Mouse (Mus musculus) small intestine, adult 2 months (tissue): Measurements from ENCODE around the gene Nhlh1. TPM values are rescaled to one million over a fixed set of nuclear protein-coding genes. Genes with fewer than 3 reads are reported as not detected.
A peak's percentile ranks its signal among the peaks of the same experiment; 100 is the strongest.

ENCODE experiments used
- H3K27ac ChIP-seq: fragments of 200-500 bp; 2 replicates; pipeline ENCODE4 v1.5.1; 2012; ENCODE audit warnings: low read depth, low read length, control low read depth, inconsistent platforms; ENCODE audit not compliant: insufficient read depth
- H3K27me3 ChIP-seq: fragments of 200-500 bp; 2 replicates; pipeline ENCODE4 v1.6.1; 2012; ENCODE audit warnings: mild to moderate bottlenecking, moderate library complexity, low read length, inconsistent platforms; ENCODE audit not compliant: control insufficient read depth, insufficient read depth
- H3K36me3 ChIP-seq: fragments of 200-500 bp; 2 replicates; pipeline ENCODE4 v1.6.1; 2012; ENCODE audit warnings: mild to moderate bottlenecking, low read length, control low read depth, inconsistent platforms; ENCODE audit not compliant: control insufficient read depth, insufficient read depth
- H3K4me1 ChIP-seq: fragments of 200-500 bp; 2 replicates; pipeline ENCODE4 v1.6.1; 2012; ENCODE audit warnings: low read length, inconsistent platforms, mixed read lengths; ENCODE audit not compliant: control insufficient read depth, insufficient read depth, insufficient read length
- H3K4me3 ChIP-seq: fragments of 200-500 bp; 2 replicates; pipeline ENCODE4 v1.5.1; 2012; ENCODE audit warnings: low read depth, mild to moderate bottlenecking, control low read depth, inconsistent platforms, low read length, moderate library complexity
- CTCF ChIP-seq: fragments of 200-500 bp; IDR thresholded peaks from 2 replicates; pipeline ENCODE4 v1.5.1; 2012; ENCODE audit warnings: low read depth, mild to moderate bottlenecking, control low read depth, inconsistent platforms, low read length, moderate library complexity, mixed read lengths; ENCODE audit not compliant: insufficient replicate concordance, insufficient read length; ENCODE audit errors: extremely low read depth
- POLR2A ChIP-seq: fragments of 200-500 bp; IDR thresholded peaks from 2 replicates; pipeline ENCODE4 v1.6.1; 2012; ENCODE audit warnings: low read depth, mild to moderate bottlenecking, control low read depth, inconsistent platforms, low read length, moderate library complexity
- WGBS: fragments of 180-500 bp; shearing (Covaris S2); methylation state at CpG from one replicate; pipeline ENCODE4 v1.1.7; 2018; 5-methylcytosine and 5-hydroxymethylcytosine counted together
- polyA plus RNA-seq: library from polyadenylated mRNA; depleted of rRNA; stranded (reverse); fragments of >200 nt; gene quantifications from 2 replicates; pipeline ENCODE4 v1.2.3, GENCODE M21; 2012; rRNA removed

The Nhlh1 gene
- polyA plus RNA-seq, 1 experiment, result 0.13 TPM

DNA sequence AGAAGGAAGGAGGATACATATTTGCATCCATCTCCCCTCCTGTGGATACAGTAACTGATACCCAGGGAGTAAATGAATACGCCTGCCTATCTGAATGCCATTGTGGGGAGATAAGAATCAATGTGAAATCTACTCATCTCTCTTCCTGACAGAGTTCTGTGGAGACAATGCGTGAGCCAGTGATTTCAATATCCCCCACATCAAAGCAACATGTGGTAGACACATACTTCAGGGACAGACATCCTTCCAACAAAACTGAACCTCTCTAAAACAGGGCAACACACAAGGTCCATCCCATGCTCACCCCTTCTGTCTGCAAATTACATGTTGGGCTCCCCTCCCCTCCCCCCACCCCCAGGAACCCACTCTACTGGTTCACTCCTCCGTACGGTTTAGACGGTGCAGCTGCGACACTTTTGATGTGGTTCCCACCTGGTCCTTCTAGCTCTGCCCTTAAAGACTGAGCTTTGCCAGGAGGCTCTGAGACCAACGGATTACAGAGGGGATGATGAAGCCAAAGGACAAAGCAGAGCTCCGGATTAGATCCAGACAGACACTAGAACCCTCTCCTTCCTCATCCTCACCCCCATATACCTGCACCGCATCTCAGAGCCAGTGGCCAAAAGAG is 41.9 kb downstream of the Nhlh1 start:
- 79% methylated on average over 9 of the region's 9 CpGs for WGBS
- TF ChIP-seq POLR2A, result no peak
- no peak for TF ChIP-seq CTCF
- H3K27me3 ChIP-seq, result no peaks in the 10 kb centered on the region
- no peak overlapping the region for H3K27ac ChIP-seq
- H3K36me3 ChIP-seq, result no peaks in the 10 kb centered on the region
- H3K4me3 ChIP-seq, result no peak overlapping the region
- H3K4me1 ChIP-seq, result no peaks in the 10 kb centered on the region; the same call in 1 of the 2 replicates

DNA sequence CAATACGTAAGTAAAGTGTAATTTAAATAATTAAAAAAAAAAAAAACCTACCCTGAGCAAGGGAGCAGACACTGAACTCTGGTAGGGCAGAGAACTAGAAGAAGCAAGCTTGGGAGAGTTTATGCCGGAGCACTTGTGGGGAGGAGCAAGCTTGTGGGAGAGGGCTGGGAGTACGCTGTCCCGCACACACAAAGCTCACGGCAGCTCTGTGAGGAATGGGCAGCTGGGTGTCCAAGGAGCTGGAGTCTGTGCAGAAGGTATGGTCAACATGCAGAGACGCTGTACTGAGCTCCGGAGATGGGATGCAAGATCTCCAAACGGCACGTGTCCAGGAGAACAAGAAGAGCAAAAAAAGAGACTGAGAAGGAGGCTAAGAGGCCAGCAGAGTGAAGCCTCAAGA is 42.6 kb downstream of the Nhlh1 start:
- 88% methylated on average over 9 of the region's 9 CpGs for WGBS
- no peak overlapping the region for H3K27ac ChIP-seq
- no peak for TF ChIP-seq POLR2A
- TF ChIP-seq CTCF, result no peak
- H3K4me1 ChIP-seq, result no peaks in the 10 kb centered on the region; the same call in 1 of the 2 replicates
- H3K27me3 ChIP-seq, result no peaks in the 10 kb centered on the region
- H3K4me3 ChIP-seq, result no peak overlapping the region
- no peaks in the 10 kb centered on the region for H3K36me3 ChIP-seq

DNA sequence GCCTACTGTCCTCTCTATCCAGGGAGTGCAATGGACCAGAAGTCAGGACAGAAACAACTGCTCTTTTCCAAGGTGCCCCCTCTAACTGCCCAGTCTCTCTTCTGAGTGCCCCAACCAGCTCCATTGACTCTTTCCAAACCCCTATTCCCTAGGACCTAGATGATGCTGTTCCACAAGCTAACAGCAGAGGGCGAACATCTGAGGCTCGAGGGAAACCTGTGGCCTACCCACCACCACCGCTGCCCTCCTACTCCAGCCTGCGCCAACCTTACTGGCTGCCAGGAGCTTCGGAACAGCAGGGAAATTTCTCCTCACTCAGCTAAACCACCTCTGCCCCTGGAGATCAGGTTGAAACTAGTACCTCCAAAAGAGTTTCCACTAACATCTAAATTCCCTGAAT is 45.3 kb downstream of the Nhlh1 start:
- Histone ChIP-seq H3K4me3 (no peak overlapping the region), H3K27ac (no peak overlapping the region), H3K4me1 (no peaks in the 10 kb centered on the region; the same call in 1 of the 2 replicates), H3K36me3 (no peaks in the 10 kb centered on the region), H3K27me3 (no peaks in the 10 kb centered on the region)
- no peak for TF ChIP-seq POLR2A
- TF ChIP-seq CTCF, result peak; percentile 73; the same call in 1 of the 2 replicates
- WGBS, result 24% methylated on average over 5 of the region's 5 CpGs

DNA sequence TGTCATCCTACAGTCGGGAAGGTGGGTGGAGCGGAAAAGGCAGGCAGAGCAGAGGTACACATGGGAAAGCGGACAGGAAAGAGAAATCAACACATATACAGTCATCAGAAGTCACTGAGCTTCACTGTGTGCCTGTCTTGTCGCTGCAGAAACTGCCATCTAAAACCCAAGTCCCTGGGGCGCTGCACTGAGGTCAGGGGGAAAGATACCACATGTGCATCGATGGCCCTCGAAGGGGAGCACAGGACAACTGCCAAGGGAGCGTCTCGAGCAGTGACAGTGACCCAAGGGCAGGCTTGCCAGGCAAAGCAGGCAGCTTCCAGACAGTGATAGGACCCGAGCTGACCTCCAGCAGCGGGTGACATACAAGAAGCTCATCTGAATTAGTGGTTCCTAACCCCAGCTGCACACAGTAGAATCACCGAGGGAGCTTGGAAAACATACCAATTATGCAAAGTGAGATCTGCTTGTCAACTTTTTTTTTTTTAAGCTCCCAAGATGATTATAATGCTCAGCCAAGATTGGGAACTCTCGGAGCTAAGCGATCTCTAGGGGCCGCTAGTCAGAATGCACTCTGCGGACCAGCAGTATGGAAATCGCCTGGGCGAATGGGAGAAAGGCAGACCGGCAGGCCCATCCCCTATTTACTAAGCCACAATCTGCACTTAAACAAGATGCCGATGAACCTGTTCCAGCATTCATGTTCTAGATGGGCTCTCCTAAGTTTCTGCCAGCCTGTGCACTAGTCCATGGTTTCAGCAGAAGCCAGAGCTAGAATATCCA is 47.1 kb downstream of the Nhlh1 start:
- TF ChIP-seq POLR2A (no peak), CTCF (no peak)
- Histone ChIP-seq H3K36me3 (no peaks in the 10 kb centered on the region), H3K27ac (no peak overlapping the region), H3K4me3 (no peak overlapping the region), H3K4me1 (no peaks in the 10 kb centered on the region), H3K27me3 (no peaks in the 10 kb centered on the region)
- 95% methylated on average over 20 of the region's 20 CpGs for WGBS

DNA sequence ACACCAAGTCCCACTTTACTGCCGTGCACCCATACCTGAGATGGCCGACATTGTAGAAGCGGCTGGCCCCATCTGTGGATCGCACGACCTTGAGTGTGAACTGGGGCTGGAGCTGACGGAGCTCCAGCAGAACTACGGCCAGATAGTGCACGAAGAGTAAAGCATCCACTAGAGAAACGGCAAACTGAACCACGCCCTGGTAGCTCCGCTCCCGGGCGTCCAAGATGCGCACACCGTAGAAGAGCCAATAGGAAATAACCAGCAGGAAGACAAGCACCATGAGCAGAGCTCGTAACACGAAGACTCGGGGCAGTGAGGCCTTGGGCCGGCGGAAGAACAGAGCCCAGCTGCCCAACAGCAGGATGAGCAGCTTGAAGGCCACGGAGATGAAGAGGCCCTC is 48.0 kb downstream of the Nhlh1 start:
- no peak for TF ChIP-seq POLR2A
- TF ChIP-seq CTCF, result no peak
- 96% methylated on average over 21 of the region's 21 CpGs for WGBS
- no peak overlapping the region for H3K4me3 ChIP-seq
- H3K27ac ChIP-seq, result no peak overlapping the region
- no peaks in the 10 kb centered on the region for H3K36me3 ChIP-seq
- no peaks in the 10 kb centered on the region for H3K27me3 ChIP-seq
- no peaks in the 10 kb centered on the region for H3K4me1 ChIP-seq

DNA sequence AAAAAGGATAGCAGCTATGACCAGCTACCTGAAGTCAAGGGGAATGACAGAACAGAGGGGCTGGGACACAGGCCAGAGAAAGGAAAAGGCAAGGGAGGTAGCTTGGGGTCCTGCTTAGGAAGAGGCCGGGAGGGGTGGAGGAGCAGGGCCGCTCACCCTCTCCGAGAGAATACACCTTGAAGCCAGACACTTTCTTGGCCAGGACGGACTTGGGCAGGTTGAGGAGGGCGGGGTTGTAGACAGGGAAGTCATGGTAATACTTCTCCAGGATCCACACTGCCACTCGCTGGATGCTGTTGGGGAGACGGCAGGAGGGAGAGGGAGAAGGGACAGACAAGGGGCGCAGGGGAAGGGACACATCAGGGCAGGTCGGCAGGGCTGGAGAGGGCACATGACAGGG is 49.0 kb downstream of the Nhlh1 start:
- H3K27ac ChIP-seq, result no peak overlapping the region
- no peaks in the 10 kb centered on the region for H3K4me1 ChIP-seq
- no peak overlapping the region for H3K4me3 ChIP-seq
- 94% methylated on average over 9 of the region's 9 CpGs for WGBS
- TF ChIP-seq POLR2A (no peak), CTCF (no peak)
- no peaks in the 10 kb centered on the region for H3K27me3 ChIP-seq
- H3K36me3 ChIP-seq, result no peaks in the 10 kb centered on the region

DNA sequence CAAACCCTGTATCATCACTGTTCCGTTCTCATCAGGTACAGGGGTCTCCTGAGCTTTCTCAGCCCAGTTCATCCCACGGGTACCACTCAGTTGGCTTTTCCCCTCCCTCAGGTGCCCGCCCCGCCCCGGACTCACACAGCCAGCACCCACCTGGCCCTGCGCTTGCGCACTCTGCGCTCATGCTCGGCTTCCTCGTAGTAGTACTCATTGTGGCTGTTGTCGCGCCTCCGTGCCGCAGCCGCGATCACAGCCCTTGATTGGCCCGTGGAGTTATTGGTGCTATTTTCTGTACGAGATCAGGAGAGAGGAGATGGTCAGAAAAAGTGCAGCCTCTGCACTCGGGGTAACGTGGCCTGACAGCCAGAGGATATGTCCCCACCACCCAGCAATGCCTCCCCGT is 49.6 kb downstream of the Nhlh1 start:
- Histone ChIP-seq H3K4me1 (no peaks in the 10 kb centered on the region), H3K4me3 (no peak overlapping the region), H3K27me3 (no peaks in the 10 kb centered on the region), H3K27ac (no peak overlapping the region), H3K36me3 (no peaks in the 10 kb centered on the region)
- TF ChIP-seq POLR2A, result no peak
- TF ChIP-seq CTCF, result no peak
- 97% methylated on average over 21 of the region's 21 CpGs for WGBS

Other genes starting within 250 kb of the Nhlh1 start
- gene Cd84, start 217.9 kb downstream of the Nhlh1 start, polyA plus RNA-seq, result 0.55 and 0.63 TPM in 2 replicates
- 0.09 and 0.29 TPM in 2 replicates for gene Gm10521, start 161.9 kb downstream of the Nhlh1 start, polyA plus RNA-seq
- gene Slamf6, start 140.1 kb downstream of the Nhlh1 start, polyA plus RNA-seq, result 0.37 and 0.90 TPM in 2 replicates
- 1.4 and 1.6 TPM in 2 replicates for gene Vangl2, start 29.1 kb downstream of the Nhlh1 start, polyA plus RNA-seq
- gene Copa, start 25.0 kb upstream of the Nhlh1 start, polyA plus RNA-seq, result 25.0 and 46.0 TPM in 2 replicates
- gene Ncstn, start 25.2 kb upstream of the Nhlh1 start, polyA plus RNA-seq, result 46.4 and 118 TPM in 2 replicates
- 40.5 and 55.1 TPM in 2 replicates for gene Pex19, start 69.2 kb upstream of the Nhlh1 start, polyA plus RNA-seq
- gene Dcaf8, start 90.5 kb upstream of the Nhlh1 start, polyA plus RNA-seq, result 14.6 and 26.7 TPM in 2 replicates
- 11.3 and 12.0 TPM in 2 replicates for gene Pea15a, start 149.2 kb upstream of the Nhlh1 start, polyA plus RNA-seq
- gene Casq1, start 162.3 kb upstream of the Nhlh1 start, polyA plus RNA-seq, result 0.18 and 0.32 TPM in 2 replicates
- not detected in 2 replicates for gene Atp1a4, start 200.8 kb upstream of the Nhlh1 start, polyA plus RNA-seq
- 52.7 and 90.8 TPM in 2 replicates for gene Igsf8, start 204.1 kb upstream of the Nhlh1 start, polyA plus RNA-seq
- 2.7 and 3.5 TPM in 2 replicates for gene Atp1a2, start 240.5 kb upstream of the Nhlh1 start, polyA plus RNA-seq